Mouse (Mus musculus) stomach, postnatal 0 days (tissue): ENCODE data around the gene Cecr2. TPM values are rescaled to one million over a fixed set of nuclear protein-coding genes. Genes with fewer than 3 reads are reported as not detected.

Experiments
- ATAC-seq: fragments of 200-750 bp; cut with Nextera tagmentation; 2 replicates; pipeline ENCODE4 v1.8.0; 2017; ENCODE audit not compliant: low FRiP score, low TSS enrichment
- DNase-seq: peaks from one replicate; pipeline ENCODE4 v3.0.0-alpha.2; 2016; ENCODE audit warnings: low spot score
- H3K27ac ChIP-seq: fragments of 300-500 bp; sonication (generic); replicated peaks from 2 replicates; pipeline ENCODE4 v1.5.1; 2014; ENCODE audit warnings: mild to moderate bottlenecking, control low read depth
- H3K27me3 ChIP-seq: fragments of 300-500 bp; sonication (generic); 2 replicates; pipeline ENCODE4 v1.6.1; 2014; ENCODE audit warnings: low read length; ENCODE audit not compliant: control insufficient read depth, insufficient read depth
- H3K36me3 ChIP-seq: fragments of 300-500 bp; sonication (generic); 2 replicates; pipeline ENCODE4 v1.6.1; 2014; ENCODE audit warnings: low read length, mixed read lengths; ENCODE audit not compliant: control insufficient read depth, insufficient read depth
- H3K4me1 ChIP-seq: fragments of 300-500 bp; sonication (generic); replicated peaks from 2 replicates; pipeline ENCODE4 v1.6.1; 2014; ENCODE audit warnings: antibody characterized with exemption; ENCODE audit not compliant: control insufficient read depth, insufficient read depth
- H3K4me2 ChIP-seq: fragments of 300-500 bp; sonication (generic); replicated peaks from 2 replicates; pipeline ENCODE4 v1.6.1; 2014; ENCODE audit warnings: low read depth, mild to moderate bottlenecking, control low read depth, moderate library complexity
- H3K4me3 ChIP-seq: fragments of 300-500 bp; sonication (generic); 2 replicates; pipeline ENCODE4 v1.5.1; 2014; ENCODE audit warnings: low read depth, low read length, control low read depth
- H3K9ac ChIP-seq: fragments of 300-500 bp; sonication (generic); 2 replicates; pipeline ENCODE4 v1.6.1; 2014; ENCODE audit warnings: mild to moderate bottlenecking, low read length, control low read depth, mixed read lengths
- H3K9me3 ChIP-seq: fragments of 300-500 bp; sonication (generic); 2 replicates; pipeline ENCODE4 v1.6.1; 2016; ENCODE audit warnings: low read length; ENCODE audit not compliant: control insufficient read depth
- CTCF ChIP-seq: IDR thresholded peaks from 2 replicates; pipeline ENCODE4 v1.5.1; 2016; ENCODE audit warnings: antibody characterized with exemption, low read depth, mild to moderate bottlenecking, moderate library complexity
- EP300 ChIP-seq: optimal IDR thresholded peaks from 2 replicates; pipeline ENCODE3; 2016; ENCODE audit warnings: antibody characterized with exemption
- WGBS: fragments of 180-500 bp; shearing (Covaris S2); extraction: QIAGEN DNeasy Blood & Tissue Kit; methylation state at CpG from one replicate; pipeline ENCODE4 v1.1.7; 2014; 5-methylcytosine and 5-hydroxymethylcytosine counted together
- polyA plus RNA-seq: library from polyadenylated mRNA; unstranded; fragments of >200 nt; fragmentation: Nextera tagmentation; extraction: Ambion mirVana; gene quantifications from 2 replicates; pipeline ENCODE4 v1.2.1, GENCODE M21; 2015

Gene Cecr2
- polyA plus RNA-seq, 1 experiment from 2014 or later = 0.65 TPM

- Histone ChIP-seq H3K27me3 (no peaks in the 10 kb centered on the region), H3K36me3 (no peaks in the 10 kb centered on the region), H3K4me1 (no peaks in the 10 kb centered on the region), H3K4me3 (no peak overlapping the region), H3K27ac (no peak overlapping the region), H3K9ac (no peak overlapping the region), H3K9me3 (no peaks in the 10 kb centered on the region), H3K4me2 (no peak overlapping the region)
- ATAC-seq (no peak), DNase-seq (no peak)
- no peak for TF ChIP-seq EP300
- TF ChIP-seq CTCF = no peak
- WGBS = 63% methylated on average over 2 of the region's 2 CpGs
These were observed 9.8 kb downstream of the Cecr2 start for GRCm38 (mm10) chr6:120675979-120676378.

DNA sequence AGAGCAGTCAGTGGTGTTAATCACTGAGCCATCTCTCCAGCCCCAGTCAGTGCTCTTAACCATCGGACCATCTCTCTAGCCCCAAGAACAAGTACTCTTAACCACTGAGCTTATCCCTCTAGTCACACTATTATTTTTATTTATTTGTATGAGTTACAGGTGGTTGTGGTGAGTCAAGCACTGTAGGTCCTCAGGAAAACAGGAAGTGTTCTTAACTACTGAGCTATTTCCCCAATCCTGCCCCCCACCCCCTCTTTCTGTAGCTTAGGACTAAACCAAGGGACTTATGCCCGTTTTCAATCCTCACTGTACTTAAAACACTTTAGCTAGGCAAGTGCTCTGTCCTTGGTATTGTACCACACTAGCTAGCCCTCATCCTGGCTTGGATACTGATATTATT is 17.2 kb downstream of the Cecr2 start:
- 77% methylated on average over 2 of the region's 2 CpGs for WGBS
- H3K4me1 ChIP-seq = no peaks in the 10 kb centered on the region
- no peak overlapping the region for H3K27ac ChIP-seq
- no peaks in the 10 kb centered on the region for H3K36me3 ChIP-seq
- ATAC-seq = no peak
- no peak for TF ChIP-seq EP300
- no peak for TF ChIP-seq CTCF
- H3K4me2 ChIP-seq = no peak overlapping the region
- H3K9ac ChIP-seq = no peak overlapping the region
- no peaks in the 10 kb centered on the region for H3K9me3 ChIP-seq
- H3K4me3 ChIP-seq = no peak overlapping the region
- no peak for DNase-seq
- no peaks in the 10 kb centered on the region for H3K27me3 ChIP-seq

DNA sequence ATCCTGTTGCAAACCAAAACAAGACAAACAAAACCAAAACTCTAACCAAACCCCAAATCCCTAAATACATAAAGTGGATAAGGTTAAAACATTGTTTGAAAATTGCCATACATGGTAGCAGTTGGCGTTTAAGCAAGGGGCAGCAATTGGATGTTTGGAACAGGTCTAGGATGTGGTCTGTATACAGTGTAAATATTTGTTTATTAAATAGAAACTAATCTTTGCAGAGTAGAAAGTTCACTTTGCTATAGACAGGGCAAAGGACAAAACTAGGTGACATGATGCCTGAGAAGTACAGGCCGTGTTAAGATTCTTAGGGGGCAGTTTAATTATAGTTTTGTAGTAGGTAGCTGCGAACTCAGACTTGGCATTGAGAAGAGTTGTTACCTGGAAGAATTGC is 18.6 kb downstream of the Cecr2 start:
- DNase-seq (no peak), ATAC-seq (no peak)
- Histone ChIP-seq H3K9ac (no peak overlapping the region), H3K27me3 (no peaks in the 10 kb centered on the region), H3K4me3 (no peak overlapping the region), H3K9me3 (no peaks in the 10 kb centered on the region), H3K27ac (no peak overlapping the region), H3K36me3 (no peaks in the 10 kb centered on the region), H3K4me1 (no peaks in the 10 kb centered on the region), H3K4me2 (no peak overlapping the region)
- WGBS = 64% methylated on average over 3 of the region's 3 CpGs
- TF ChIP-seq EP300 (no peak), CTCF (no peak)

DNA sequence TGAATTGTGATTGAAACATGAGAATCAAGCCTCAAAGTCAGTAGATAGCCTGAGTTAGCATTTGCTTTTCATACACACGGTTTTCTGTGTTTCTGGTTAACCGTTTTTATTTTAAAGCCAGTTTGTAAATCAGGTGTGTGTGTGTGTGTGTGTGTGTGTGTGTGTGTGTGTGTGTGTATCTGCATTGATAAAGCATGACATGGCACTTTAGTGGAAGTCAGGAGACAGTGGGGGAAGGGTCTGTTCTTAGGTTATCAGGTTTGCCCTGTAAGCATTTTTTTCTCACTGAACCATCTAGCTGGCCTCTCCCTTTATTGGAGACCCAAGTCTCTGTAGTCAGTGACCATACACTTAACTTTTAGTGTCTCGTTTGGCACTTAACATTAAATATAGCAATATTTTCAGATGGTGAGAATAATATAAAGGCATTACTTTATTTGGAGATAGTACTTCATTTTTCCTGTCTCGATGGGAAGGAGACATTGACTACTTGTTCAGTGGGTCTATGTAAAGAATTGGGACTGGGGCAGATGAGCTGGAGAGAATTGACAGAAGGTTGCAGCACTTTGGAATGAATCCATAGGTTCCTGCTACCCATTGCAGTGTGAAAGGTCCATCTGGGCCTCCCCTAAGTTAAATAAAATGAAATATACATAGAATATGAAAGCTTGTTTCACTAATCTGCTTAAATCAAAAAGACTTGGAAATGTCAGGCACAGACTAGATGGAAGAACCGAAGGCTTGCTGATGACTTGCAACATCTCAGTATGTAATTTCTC is 20.9 kb downstream of the Cecr2 start:
- ATAC-seq (no peak), DNase-seq (no peak)
- Histone ChIP-seq H3K36me3 (no peaks in the 10 kb centered on the region), H3K4me3 (no peak overlapping the region), H3K4me2 (no peak overlapping the region), H3K9ac (no peak overlapping the region), H3K4me1 (no peaks in the 10 kb centered on the region), H3K9me3 (no peaks in the 10 kb centered on the region), H3K27me3 (no peaks in the 10 kb centered on the region), H3K27ac (no peak overlapping the region)
- TF ChIP-seq EP300 = no peak
- no peak for TF ChIP-seq CTCF
- WGBS = 80% methylated on average over 5 of the region's 5 CpGs

- no peak overlapping the region for H3K4me3 ChIP-seq
- no peaks in the 10 kb centered on the region for H3K27me3 ChIP-seq
- no peaks in the 10 kb centered on the region for H3K4me1 ChIP-seq
- H3K9me3 ChIP-seq = no peaks in the 10 kb centered on the region
- H3K9ac ChIP-seq = no peak overlapping the region
- no peak overlapping the region for H3K4me2 ChIP-seq
- DNase-seq (no peak), ATAC-seq (no peak)
- 32% methylated on average over 4 of the region's 4 CpGs for WGBS
- no peaks in the 10 kb centered on the region for H3K36me3 ChIP-seq
- TF ChIP-seq CTCF = no peak
- TF ChIP-seq EP300 = no peak
- no peak overlapping the region for H3K27ac ChIP-seq
These were observed 34.1 kb downstream of the Cecr2 start for GRCm38 (mm10) chr6:120700221-120700620.

GRCm38 (mm10) chr6:120704376-120704775 is 38.2 kb downstream of the Cecr2 start:
- ATAC-seq (no peak), DNase-seq (no peak)
- Histone ChIP-seq H3K9me3 (no peaks in the 10 kb centered on the region), H3K27ac (no peak overlapping the region), H3K4me1 (no peaks in the 10 kb centered on the region), H3K4me2 (no peak overlapping the region), H3K36me3 (no peaks in the 10 kb centered on the region), H3K27me3 (no peaks in the 10 kb centered on the region), H3K4me3 (no peak overlapping the region), H3K9ac (no peak overlapping the region)
- TF ChIP-seq CTCF (no peak), EP300 (no peak)
